Mouse (Mus musculus): ENCODE data around the gene Trabd2b.

Gene Trabd2b

GRCm38 (mm10) chr4:114601201-114602009, 194.9 kb downstream of the Trabd2b start:
- DNase-seq (ENCODE audit: low read depth, low spot score), result no peak

- no peak for DNase-seq (ENCODE audit: low read depth, low spot score)
These were observed 199.1 kb downstream of the Trabd2b start for GRCm38 (mm10) chr4:114605670-114606069.

GRCm38 (mm10) chr4:114607873-114608272, 201.3 kb downstream of the Trabd2b start:
- DNase-seq (ENCODE audit: low read depth, low spot score), result no peak

GRCm38 (mm10) chr4:114609297-114609696, 202.8 kb downstream of the Trabd2b start:
- no peak for DNase-seq (ENCODE audit: low read depth, low spot score)

- DNase-seq (ENCODE audit: low read depth, low spot score), result no peak
These were observed 204.8 kb downstream of the Trabd2b start for GRCm38 (mm10) chr4:114611166-114611929.

- no peak for DNase-seq (ENCODE audit: low read depth, low spot score)
These were observed 205.5 kb downstream of the Trabd2b start for GRCm38 (mm10) chr4:114612032-114612431.

GRCm38 (mm10) chr4:114612827-114613226, 206.3 kb downstream of the Trabd2b start:
- DNase-seq (ENCODE audit: low read depth, low spot score), result no peak

GRCm38 (mm10) chr4:114614086-114614485, 207.6 kb downstream of the Trabd2b start:
- DNase-seq (ENCODE audit: low read depth, low spot score), result no peak

GRCm38 (mm10) chr4:114615765-114616164, 209.2 kb downstream of the Trabd2b start:
- no peak for DNase-seq (ENCODE audit: low read depth, low spot score)

- no peak for DNase-seq (ENCODE audit: low read depth, low spot score)
These were observed 216.4 kb downstream of the Trabd2b start for GRCm38 (mm10) chr4:114622929-114623328.

- no peak for DNase-seq (ENCODE audit: low read depth, low spot score)
These were observed 217.8 kb downstream of the Trabd2b start for GRCm38 (mm10) chr4:114624114-114624910.

- DNase-seq (ENCODE audit: low read depth, low spot score), result no peak
These were observed 218.8 kb downstream of the Trabd2b start for GRCm38 (mm10) chr4:114625357-114625756.

GRCm38 (mm10) chr4:114625920-114626319, 219.4 kb downstream of the Trabd2b start:
- no peak for DNase-seq (ENCODE audit: low read depth, low spot score)

GRCm38 (mm10) chr4:114627674-114628293, 221.3 kb downstream of the Trabd2b start:
- no peak for DNase-seq (ENCODE audit: low read depth, low spot score)

GRCm38 (mm10) chr4:114635889-114636288, 229.4 kb downstream of the Trabd2b start:
- peak; percentile 21 for DNase-seq (ENCODE audit: low read depth, low spot score)

GRCm38 (mm10) chr4:114636324-114636723, 229.8 kb downstream of the Trabd2b start:
- DNase-seq (ENCODE audit: low read depth, low spot score), result no peak

- DNase-seq (ENCODE audit: low read depth, low spot score), result no peak
These were observed 230.6 kb downstream of the Trabd2b start for GRCm38 (mm10) chr4:114637120-114637519.

- DNase-seq (ENCODE audit: low read depth, low spot score), result no peak
These were observed 235.9 kb downstream of the Trabd2b start for GRCm38 (mm10) chr4:114642469-114642868.

- no peak for DNase-seq (ENCODE audit: low read depth, low spot score)
These were observed 237.2 kb downstream of the Trabd2b start for GRCm38 (mm10) chr4:114643679-114644208.

- DNase-seq (ENCODE audit: low read depth, low spot score), result no peak
These were observed 238.8 kb downstream of the Trabd2b start for GRCm38 (mm10) chr4:114645341-114645740.
